Mouse (Mus musculus): Measurements from ENCODE around the gene 2900026A02Rik.

GRCm38 (mm10) chr5:113155133-113155532 lies 65.9 kb downstream of the 2900026A02Rik start:
- TF ChIP-seq CTCF (IDR thresholded peaks at IDR 0.05; ENCODE audit: insufficient read depth, low read length) (peak; percentile 95), POLR2A (IDR thresholded peaks at IDR 0.05; ENCODE audit: borderline replicate concordance, extremely low read depth, low read depth, low read length) (no peak)
